Mouse (Mus musculus) intestine, embryonic 15.5 days (tissue): Measurements from ENCODE around the gene Scfd2. TPM values are rescaled to one million over a fixed set of nuclear protein-coding genes. Genes with fewer than 3 reads are reported as not detected.

ENCODE experiments used
- ATAC-seq: fragments of 200-750 bp; cut with Nextera tagmentation; 2 replicates; pipeline ENCODE4 v1.8.0; 2017; ENCODE audit warnings: moderate TSS enrichment, moderate library complexity
- H3K27ac ChIP-seq: fragments of 300-500 bp; sonication (generic); 2 replicates; pipeline ENCODE4 v1.5.1; 2015; ENCODE audit warnings: mild to moderate bottlenecking, inconsistent platforms
- H3K27me3 ChIP-seq: fragments of 300-500 bp; sonication (generic); replicated peaks from 2 replicates; pipeline ENCODE4 v1.6.1; 2015; ENCODE audit warnings: inconsistent platforms
- H3K36me3 ChIP-seq: fragments of 300-500 bp; sonication (generic); 2 replicates; pipeline ENCODE4 v1.6.1; 2015; ENCODE audit warnings: inconsistent platforms
- H3K4me1 ChIP-seq: fragments of 300-500 bp; sonication (generic); replicated peaks from 2 replicates; pipeline ENCODE4 v1.6.1; 2015; ENCODE audit warnings: inconsistent platforms
- H3K4me2 ChIP-seq: fragments of 300-500 bp; sonication (generic); replicated peaks from 2 replicates; pipeline ENCODE4 v1.6.1; 2015; ENCODE audit warnings: mild to moderate bottlenecking, inconsistent platforms
- H3K4me3 ChIP-seq: fragments of 300-500 bp; sonication (generic); replicated peaks from 2 replicates; pipeline ENCODE4 v1.5.1; 2015; ENCODE audit warnings: inconsistent platforms
- H3K9ac ChIP-seq: fragments of 300-500 bp; sonication (generic); 2 replicates; pipeline ENCODE4 v1.6.1; 2015; ENCODE audit warnings: inconsistent platforms
- H3K9me3 ChIP-seq: fragments of 300-500 bp; sonication (generic); 2 replicates; pipeline ENCODE4 v1.6.1; 2016; ENCODE audit warnings: inconsistent platforms
- WGBS: fragments of 180-500 bp; shearing (Covaris S2); methylation state at CpG from one replicate; pipeline ENCODE4 v1.1.7; 2015; 5-methylcytosine and 5-hydroxymethylcytosine counted together
- polyA plus RNA-seq: library from polyadenylated mRNA; unstranded; fragments of >200 nt; fragmentation: Nextera tagmentation; extraction: Ambion mirVana; gene quantifications from 2 replicates; pipeline ENCODE4 v1.2.1, GENCODE M21; 2015

Gene Scfd2
- polyA plus RNA-seq, 1 experiment from 2014 or later: 17.2 TPM

DNA sequence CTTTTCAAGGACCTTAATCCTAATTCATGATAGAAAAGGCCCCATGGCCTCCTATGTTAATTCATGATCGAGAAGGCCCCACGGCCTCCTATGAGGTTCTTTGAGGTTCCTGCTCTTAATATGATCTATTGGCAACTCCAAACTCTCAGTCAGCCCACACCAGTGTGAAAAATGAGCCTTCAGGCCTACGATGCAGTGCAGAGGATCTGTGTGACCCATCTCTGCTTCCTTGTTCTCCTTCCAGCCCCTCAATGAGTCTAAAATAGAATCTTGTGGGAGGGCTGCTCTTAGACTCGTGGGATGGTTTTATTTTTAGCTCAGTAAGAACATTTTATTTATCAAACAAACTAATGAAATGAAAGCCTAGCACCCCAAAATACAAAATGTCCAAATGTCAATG, 274.9 kb downstream of the Scfd2 start:
- no peaks in the 10 kb centered on the region for H3K9me3 ChIP-seq
- WGBS: 47% methylated on average over 4 of the region's 4 CpGs
- no peaks in the 10 kb centered on the region for H3K27me3 ChIP-seq
- no peak overlapping the region for H3K4me2 ChIP-seq
- H3K27ac ChIP-seq: no peak overlapping the region
- no peaks in the 10 kb centered on the region for H3K36me3 ChIP-seq
- H3K9ac ChIP-seq: no peak overlapping the region
- H3K4me1 ChIP-seq: peaks cover 32% of the 10 kb centered on the region
- ATAC-seq: no peak
- no peak overlapping the region for H3K4me3 ChIP-seq

GRCm38 (mm10) chr5:74254996-74255395, 276.6 kb downstream of the Scfd2 start:
- no peak for ATAC-seq
- H3K36me3 ChIP-seq: no peaks in the 10 kb centered on the region
- WGBS: 78% methylated on average over 1 of the region's 1 CpGs
- H3K9me3 ChIP-seq: no peaks in the 10 kb centered on the region
- H3K4me1 ChIP-seq: peaks cover 29% of the 10 kb centered on the region
- H3K4me3 ChIP-seq: no peak overlapping the region
- no peak overlapping the region for H3K4me2 ChIP-seq
- H3K9ac ChIP-seq: no peak overlapping the region
- no peak overlapping the region for H3K27ac ChIP-seq
- H3K27me3 ChIP-seq: no peaks in the 10 kb centered on the region

DNA sequence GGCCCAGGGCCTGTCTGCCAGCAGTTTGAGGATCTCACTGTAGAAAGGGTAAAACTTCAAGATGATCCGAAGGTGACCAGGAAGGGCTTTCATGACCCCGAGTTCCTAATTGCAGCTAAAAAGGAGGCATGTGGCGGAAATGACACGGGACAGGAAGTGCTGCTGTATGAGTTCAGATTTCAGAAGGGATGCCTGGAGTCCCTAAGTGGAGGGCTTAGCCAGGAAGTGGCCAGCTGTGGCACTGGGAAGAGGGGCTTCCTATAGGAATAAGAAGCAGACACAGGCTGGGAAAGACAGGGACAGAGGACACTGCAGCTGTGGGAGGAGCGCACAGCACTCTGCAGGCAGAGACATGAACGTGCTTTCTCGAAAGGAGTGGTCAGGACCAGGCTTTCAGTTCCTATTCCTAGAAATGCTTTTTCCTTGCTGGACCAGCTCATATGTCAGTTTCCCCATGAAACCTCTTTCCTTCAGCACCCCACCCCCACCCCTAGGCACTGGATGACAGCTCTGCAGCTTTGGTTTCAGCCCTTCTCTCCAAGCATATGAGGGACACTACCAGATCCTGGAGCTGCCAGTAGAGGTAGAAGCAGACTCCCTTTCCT, 277.7 kb downstream of the Scfd2 start:
- Histone ChIP-seq H3K27me3 (no peaks in the 10 kb centered on the region), H3K36me3 (no peaks in the 10 kb centered on the region)
- WGBS: 47% methylated on average over 7 of the region's 7 CpGs

DNA sequence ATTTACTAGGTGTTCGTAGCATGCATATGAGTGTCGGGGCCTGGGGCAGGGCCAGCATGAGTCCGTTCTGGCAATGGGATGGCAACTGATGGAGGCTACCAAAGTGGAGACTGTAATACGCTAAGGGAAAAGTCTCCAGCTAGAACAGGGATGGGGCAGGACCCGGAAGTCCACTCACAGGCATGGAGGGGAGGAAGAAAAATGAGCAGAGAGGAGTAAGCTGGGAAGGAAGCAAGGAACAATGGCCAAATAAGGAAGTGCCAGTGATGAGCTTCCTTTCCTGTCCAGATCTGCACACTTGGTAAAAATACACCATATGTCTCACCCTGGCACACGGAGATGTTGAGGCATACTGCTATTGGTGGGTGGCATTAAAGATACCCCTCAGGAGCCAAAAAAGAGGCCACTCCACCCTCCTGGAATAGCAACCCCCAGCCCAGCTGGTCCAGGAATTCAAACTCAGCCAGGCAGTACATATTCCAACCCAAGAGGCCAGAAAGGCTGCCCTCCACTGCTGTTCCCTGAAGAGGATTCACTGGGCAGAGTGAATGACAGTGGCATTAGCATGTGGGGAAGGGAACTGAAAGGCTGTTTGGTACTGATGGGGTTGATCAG, 278.8 kb downstream of the Scfd2 start:
- Histone ChIP-seq H3K9ac (no peak overlapping the region), H3K4me3 (no peak overlapping the region), H3K4me1 (peaks cover 34% of the 10 kb centered on the region), H3K27ac (no peak overlapping the region), H3K4me2 (no peak overlapping the region), H3K27me3 (no peaks in the 10 kb centered on the region), H3K36me3 (no peaks in the 10 kb centered on the region), H3K9me3 (no peaks in the 10 kb centered on the region)
- 65% methylated on average over 6 of the region's 6 CpGs for WGBS
- ATAC-seq: no peak

More for the DNA sequence above, 277.7 kb downstream of the Scfd2 start:
- peaks cover 34% of the 10 kb centered on the region for H3K4me1 ChIP-seq
- H3K9me3 ChIP-seq: no peaks in the 10 kb centered on the region
- no peak for ATAC-seq
- no peak overlapping the region for H3K9ac ChIP-seq
- no peak overlapping the region for H3K4me2 ChIP-seq
- H3K27ac ChIP-seq: peak overlapping the region; percentile 13; the same call in 1 of the 2 replicates
- H3K4me3 ChIP-seq: no peak overlapping the region

DNA sequence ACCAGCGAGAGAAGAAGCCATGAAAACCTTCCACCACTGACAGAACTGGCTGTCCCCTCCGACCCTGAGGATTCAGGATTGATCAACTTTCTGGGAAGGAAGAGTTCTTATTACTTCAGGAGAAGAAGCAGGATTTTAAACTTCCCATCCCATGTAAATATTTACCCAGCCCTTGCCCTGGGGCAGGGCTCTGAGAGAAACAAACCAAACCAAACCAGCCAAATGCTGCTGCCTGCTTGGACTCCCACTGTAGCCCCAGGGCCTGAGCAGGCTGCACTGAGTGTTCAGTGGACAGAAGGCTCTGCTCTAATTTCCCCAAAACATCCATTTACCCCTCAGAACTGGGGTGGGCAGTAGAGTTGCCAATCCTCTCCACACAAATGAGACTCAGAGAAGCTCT, 280.6 kb downstream of the Scfd2 start:
- Histone ChIP-seq H3K9ac (no peak overlapping the region), H3K4me2 (no peak overlapping the region), H3K36me3 (no peaks in the 10 kb centered on the region), H3K4me1 (peaks cover 34% of the 10 kb centered on the region), H3K4me3 (no peak overlapping the region), H3K27ac (peak overlapping the region; percentile 38; the same call in 1 of the 2 replicates), H3K9me3 (no peaks in the 10 kb centered on the region), H3K27me3 (no peaks in the 10 kb centered on the region)
- WGBS: 52% methylated on average over 2 of the region's 2 CpGs
- ATAC-seq: no peak

- Histone ChIP-seq H3K9ac (no peak overlapping the region), H3K27ac (no peak overlapping the region), H3K9me3 (no peaks in the 10 kb centered on the region), H3K4me3 (no peak overlapping the region), H3K4me1 (peaks cover 34% of the 10 kb centered on the region), H3K36me3 (no peaks in the 10 kb centered on the region), H3K4me2 (no peak overlapping the region), H3K27me3 (no peaks in the 10 kb centered on the region)
- 59% methylated on average over 7 of the region's 7 CpGs for WGBS
- no peak for ATAC-seq
These were observed 281.3 kb downstream of the Scfd2 start for GRCm38 (mm10) chr5:74250308-74250707.

GRCm38 (mm10) chr5:74249794-74250193, 281.8 kb downstream of the Scfd2 start:
- peaks cover 34% of the 10 kb centered on the region for H3K4me1 ChIP-seq
- no peaks in the 10 kb centered on the region for H3K27me3 ChIP-seq
- H3K36me3 ChIP-seq: no peaks in the 10 kb centered on the region
- H3K9ac ChIP-seq: no peak overlapping the region
- no peak overlapping the region for H3K4me3 ChIP-seq
- H3K4me2 ChIP-seq: no peak overlapping the region
- H3K27ac ChIP-seq: no peak overlapping the region
- H3K9me3 ChIP-seq: no peaks in the 10 kb centered on the region
- 56% methylated on average over 3 of the region's 3 CpGs for WGBS
- ATAC-seq: no peak

DNA sequence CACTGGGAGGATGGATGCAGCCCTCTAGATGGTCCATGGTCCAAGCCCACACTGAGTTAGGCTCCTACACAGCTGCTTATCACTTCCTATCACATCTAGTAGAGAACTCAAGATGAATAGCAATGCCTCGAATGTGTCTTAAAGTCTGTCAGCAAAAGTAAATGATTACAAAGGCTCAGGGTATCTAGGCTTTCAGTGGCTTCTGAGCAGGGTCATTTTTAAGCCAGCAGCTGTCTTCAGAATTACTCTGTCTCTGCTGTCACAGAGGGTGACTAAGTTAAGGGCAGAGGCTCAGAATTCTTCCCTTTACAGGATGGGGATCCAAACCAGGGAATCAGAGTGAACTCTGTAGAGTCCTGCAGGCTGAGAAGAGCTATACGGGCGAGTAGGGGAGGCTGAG, 284.6 kb downstream of the Scfd2 start:
- Histone ChIP-seq H3K27me3 (no peaks in the 10 kb centered on the region), H3K27ac (no peak overlapping the region), H3K36me3 (no peaks in the 10 kb centered on the region), H3K9ac (no peak overlapping the region), H3K9me3 (no peaks in the 10 kb centered on the region), H3K4me3 (no peak overlapping the region), H3K4me2 (no peak overlapping the region), H3K4me1 (peaks cover 25% of the 10 kb centered on the region)
- WGBS: 60% methylated on average over 3 of the region's 3 CpGs
- no peak for ATAC-seq

GRCm38 (mm10) chr5:74246453-74246852, 285.1 kb downstream of the Scfd2 start:
- no peak overlapping the region for H3K4me3 ChIP-seq
- H3K9me3 ChIP-seq: no peaks in the 10 kb centered on the region
- no peak overlapping the region for H3K4me2 ChIP-seq
- no peak overlapping the region for H3K9ac ChIP-seq
- ATAC-seq: no peak
- H3K36me3 ChIP-seq: no peaks in the 10 kb centered on the region
- no peaks in the 10 kb centered on the region for H3K27me3 ChIP-seq
- H3K4me1 ChIP-seq: peaks cover 23% of the 10 kb centered on the region
- WGBS: 64% methylated on average over 4 of the region's 4 CpGs
- H3K27ac ChIP-seq: no peak overlapping the region

GRCm38 (mm10) chr5:74245641-74246145, 285.9 kb downstream of the Scfd2 start:
- WGBS: 87% methylated on average over 8 of the region's 8 CpGs
- no peak overlapping the region for H3K27ac ChIP-seq

GRCm38 (mm10) chr5:74244406-74245019, 287.0 kb downstream of the Scfd2 start:
- Histone ChIP-seq H3K9me3 (no peaks in the 10 kb centered on the region), H3K36me3 (no peaks in the 10 kb centered on the region), H3K4me3 (no peak overlapping the region), H3K9ac (no peak overlapping the region), H3K4me1 (peaks cover 19% of the 10 kb centered on the region), H3K27ac (no peak overlapping the region), H3K4me2 (no peak overlapping the region), H3K27me3 (no peaks in the 10 kb centered on the region)
- ATAC-seq: no peak
- WGBS: 93% methylated on average over 14 of the region's 14 CpGs

More at GRCm38 (mm10) chr5:74245641-74246145, 285.9 kb downstream of the Scfd2 start:
- no peak overlapping the region for H3K9ac ChIP-seq
- no peaks in the 10 kb centered on the region for H3K9me3 ChIP-seq
- no peak for ATAC-seq
- H3K4me1 ChIP-seq: peaks cover 21% of the 10 kb centered on the region
- H3K4me3 ChIP-seq: no peak overlapping the region
- no peaks in the 10 kb centered on the region for H3K36me3 ChIP-seq
- H3K4me2 ChIP-seq: no peak overlapping the region
- no peaks in the 10 kb centered on the region for H3K27me3 ChIP-seq

GRCm38 (mm10) chr5:74242654-74243053, 288.9 kb downstream of the Scfd2 start:
- 30% methylated on average over 3 of the region's 3 CpGs for WGBS
- Histone ChIP-seq H3K4me2 (no peak overlapping the region), H3K4me1 (peaks cover 17% of the 10 kb centered on the region), H3K27ac (no peak overlapping the region), H3K9ac (no peak overlapping the region), H3K9me3 (no peaks in the 10 kb centered on the region), H3K27me3 (no peaks in the 10 kb centered on the region), H3K36me3 (no peaks in the 10 kb centered on the region), H3K4me3 (no peak overlapping the region)
- ATAC-seq: no peak; the same call in 1 of the 2 replicates
